Mouse (Mus musculus): ENCODE results near the gene Ube2m. TPM values are rescaled to one million over a fixed set of nuclear protein-coding genes. Genes with fewer than 3 reads are reported as not detected.
A peak's percentile ranks its signal among the peaks of the same experiment; 100 is the strongest.

Ube2m gene
- total and polyA plus RNA-seq, 3 experiments: 134 to 272 (median 244) TPM

DNA sequence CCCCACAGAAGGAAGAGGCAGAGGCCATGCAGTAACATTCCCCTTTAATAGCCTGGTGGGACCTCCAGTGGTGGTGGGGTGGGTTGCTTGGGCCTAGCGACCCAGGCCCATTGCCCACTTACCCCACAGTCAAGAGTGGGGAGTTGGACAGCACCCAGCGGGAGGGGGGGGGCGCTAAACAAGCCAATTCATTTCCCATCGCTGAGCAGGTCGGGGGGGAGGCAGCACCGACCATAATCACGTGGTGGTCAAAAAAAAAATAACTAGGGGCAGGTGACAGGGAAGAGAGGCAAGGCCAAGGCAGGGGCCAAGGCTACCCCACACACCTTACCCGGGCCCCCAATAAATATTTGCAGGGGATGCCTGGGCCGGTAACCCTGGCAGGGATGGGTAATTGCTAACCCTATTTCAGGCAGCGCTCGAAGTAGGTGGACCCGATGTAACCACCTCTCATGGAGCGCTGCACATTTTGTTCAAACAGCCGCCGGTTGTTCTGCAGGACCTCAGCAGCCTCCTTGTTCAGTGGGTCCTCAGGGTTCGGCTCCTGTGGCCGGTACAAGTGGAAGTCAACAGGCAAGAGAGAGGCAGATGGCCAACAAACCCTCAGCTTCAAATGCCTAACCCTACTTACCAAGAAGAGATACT lies 2.7 kb downstream of the Ube2m start:
- no peaks in the 10 kb centered on the region for H3K9me3 ChIP-seq (replicated peaks; ENCODE audit: low read length)
- in situ Hi-C loops (cut with MboI; ENCODE audit: low pct_ligation_motif_present, low pct_unique_long_range_greater_than_20kb, low sequenced_read_pairs): no loop called here
- peaks cover 21% of the 10 kb centered on the region for H3K79me2 ChIP-seq (replicated peaks; ENCODE audit: control insufficient read depth, extremely low read depth, insufficient read depth, poor library complexity, severe bottlenecking)
- peak overlapping the region; percentile 10; the same call in 1 of the 2 replicates for H3K27ac ChIP-seq (ENCODE audit: insufficient read depth, low read depth)
- dilution Hi-C loops (cut with MboI; ENCODE audit: extremely low pct_ligation_motif_present, extremely low pct_unique_long_range_greater_than_20kb, low sequenced_read_pairs): no loop called here
- H3K4me2 ChIP-seq (ENCODE audit: insufficient read depth, low read depth, poor library complexity, severe bottlenecking): peak overlapping the region; percentile 32
- H3K27me3 ChIP-seq (replicated peaks): no peaks in the 10 kb centered on the region
- peak overlapping the region; percentile 46; the same call in 1 of the 2 replicates for H3K9ac ChIP-seq (ENCODE audit: insufficient read depth, low read depth)
- no peak for DNase-seq (ENCODE audit: extremely low read depth)
- H3K4me3 ChIP-seq (replicated peaks in 1 of 3; ENCODE audit: low read depth in 2 of 3, low read length in 2 of 3, poor library complexity in 1 of 3): peak overlapping the region in 2 of 3 experiments; percentile 6 to 65
- H3K4me1 ChIP-seq (ENCODE audit: control insufficient read depth in 1 of 2, insufficient read depth in 2 of 2): peaks cover 20 to 64% of the 10 kb centered on the region in 2 experiments
- TF ChIP-seq ETS1 (conservative IDR thresholded peaks at IDR 0.05; ENCODE audit: low read depth, low read length) (no peak), ZKSCAN1 (IDR thresholded peaks at IDR 0.05; ENCODE audit: borderline replicate concordance, low read depth, low read length) (no peak), BHLHE40 (IDR thresholded peaks at IDR 0.05; ENCODE audit: low read depth, low read length) (no peak), CHD1 (IDR thresholded peaks at IDR 0.05; ENCODE audit: low read depth, low read length) (no peak)
- H3K36me3 ChIP-seq (replicated peaks in 1 of 2; ENCODE audit: control insufficient read depth in 1 of 2, insufficient read depth in 1 of 2, low read length in 1 of 2): peaks cover 41 to 51% of the 10 kb centered on the region in 2 experiments

- H3K27me3 ChIP-seq (replicated peaks): no peaks in the 10 kb centered on the region
- DNase-seq (ENCODE audit: extremely low read depth): peak; percentile 98
- H3K4me3 ChIP-seq (replicated peaks in 1 of 3; ENCODE audit: low read depth in 2 of 3, low read length in 2 of 3, poor library complexity in 1 of 3): peak within 1 kb of the TSS; percentile 65 to 89 (median 73)
- peaks cover 20 to 60% of the 10 kb centered on the region in 2 experiments for H3K4me1 ChIP-seq (ENCODE audit: control insufficient read depth in 1 of 2, insufficient read depth in 2 of 2)
- dilution Hi-C loops (cut with MboI; ENCODE audit: extremely low pct_ligation_motif_present, extremely low pct_unique_long_range_greater_than_20kb, low sequenced_read_pairs) (no loop called here), in situ Hi-C loops (cut with MboI; ENCODE audit: low pct_ligation_motif_present, low pct_unique_long_range_greater_than_20kb, low sequenced_read_pairs) (no loop called here)
- H3K27ac ChIP-seq (ENCODE audit: insufficient read depth, low read depth): peak within 1 kb of the TSS; percentile 93
- peaks cover 51 to 61% of the 10 kb centered on the region in 2 experiments for H3K36me3 ChIP-seq (replicated peaks in 1 of 2; ENCODE audit: control insufficient read depth in 1 of 2, insufficient read depth in 1 of 2, low read length in 1 of 2)
- peak within 1 kb of the TSS; percentile 77 for H3K9ac ChIP-seq (ENCODE audit: insufficient read depth, low read depth)
- no peaks in the 10 kb centered on the region for H3K9me3 ChIP-seq (replicated peaks; ENCODE audit: low read length)
- H3K4me2 ChIP-seq (ENCODE audit: insufficient read depth, low read depth, poor library complexity, severe bottlenecking): peak within 1 kb of the TSS; percentile 52
- peaks cover 22% of the 10 kb centered on the region for H3K79me2 ChIP-seq (replicated peaks; ENCODE audit: control insufficient read depth, extremely low read depth, insufficient read depth, poor library complexity, severe bottlenecking)
- TF ChIP-seq JUN (IDR thresholded peaks at IDR 0.05; ENCODE audit: insufficient read depth, low read depth, low read length): no peak
- peak; percentile 74; the same call in 1 of the 2 replicates for TF ChIP-seq CHD1 (IDR thresholded peaks at IDR 0.05; ENCODE audit: low read depth, low read length)
- TF ChIP-seq MAZ (IDR thresholded peaks at IDR 0.05; ENCODE audit: low read depth, low read length): peak; percentile 72
- peak; percentile 16; the same call in 1 of the 2 replicates for TF ChIP-seq EP300 (IDR thresholded peaks at IDR 0.05; ENCODE audit: low read length)
- TF ChIP-seq POLR2A (IDR thresholded peaks at IDR 0.05; ENCODE audit: low read depth, low read length): peak; percentile 86
- TF ChIP-seq KAT2A (IDR thresholded peaks at IDR 0.05; ENCODE audit: insufficient replicate concordance, low read length): peak; percentile 77; the same call in 1 of the 2 replicates
- TF ChIP-seq POLR2AphosphoS2 (IDR thresholded peaks at IDR 0.05; ENCODE audit: low read depth, low read length): peak; percentile 99
- TF ChIP-seq MYC (IDR thresholded peaks at IDR 0.05; ENCODE audit: low read depth, low read length): peak; percentile 43; the same call in 1 of the 2 replicates
- TF ChIP-seq CHD2 (IDR thresholded peaks at IDR 0.05; ENCODE audit: low read length): peak; percentile 91
- 0 out of 2 replicates have a peak, but pooled peaks have one; percentile 55 for TF ChIP-seq MAX (IDR thresholded peaks at IDR 0.05; ENCODE audit: low read length)
- peak; percentile 72; the same call in 1 of the 2 replicates for TF ChIP-seq RCOR1 (conservative IDR thresholded peaks at IDR 0.05; ENCODE audit: low read depth, low read length)
- TF ChIP-seq USF2 (conservative IDR thresholded peaks at IDR 0.05; ENCODE audit: low read depth, low read length): 0 out of 2 replicates have a peak, but pooled peaks have one; percentile 16
- peak; percentile 99 for TF ChIP-seq ELF1 (IDR thresholded peaks at IDR 0.05; ENCODE audit: low read depth, low read length)
- no peak for TF ChIP-seq PAX5 (IDR thresholded peaks at IDR 0.05; ENCODE audit: low read length)
- TF ChIP-seq MXI1 (IDR thresholded peaks at IDR 0.05; ENCODE audit: low read depth, low read length): peak; percentile 76; the same call in 1 of the 2 replicates
- TF ChIP-seq HCFC1 (IDR thresholded peaks at IDR 0.05; ENCODE audit: low read depth, low read length): peak; percentile 90
- TF ChIP-seq USF1 (IDR thresholded peaks at IDR 0.05; ENCODE audit: low read depth, low read length): no peak
- peak; percentile 88 for TF ChIP-seq SIN3A (IDR thresholded peaks at IDR 0.05; ENCODE audit: low read length)
- TF ChIP-seq ZNF384 (IDR thresholded peaks at IDR 0.05; ENCODE audit: low read depth, low read length): no peak
- no peak; the same call in 1 of the 2 replicates for TF ChIP-seq ZKSCAN1 (IDR thresholded peaks at IDR 0.05; ENCODE audit: borderline replicate concordance, low read depth, low read length)
- peak; percentile 68 for TF ChIP-seq MEF2A (IDR thresholded peaks at IDR 0.05; ENCODE audit: borderline replicate concordance, low read depth, low read length)
- no peak for TF ChIP-seq JUND (conservative IDR thresholded peaks at IDR 0.05; ENCODE audit: low read depth, low read length)
- no peak for TF ChIP-seq MAFK (IDR thresholded peaks at IDR 0.05; ENCODE audit: insufficient replicate concordance, low read length)
- no peak; the same call in 1 of the 2 replicates for TF ChIP-seq UBTF (IDR thresholded peaks at IDR 0.05; ENCODE audit: low read depth, low read length)
- TF ChIP-seq E2F4 (IDR thresholded peaks at IDR 0.05; ENCODE audit: insufficient replicate concordance, low read depth, low read length): no peak
- TF ChIP-seq ZMIZ1 (IDR thresholded peaks at IDR 0.05; ENCODE audit: low read depth, low read length): peak; percentile 91
Observed at GRCm38 (mm10) chr7:13034148-13034977, 3.7 kb downstream of the Ube2m start, which contains the start of gene Chmp2a. TSS of gene Chmp2a (minus strand) at chr7:13034807.

All from CH12.LX (cell line).